Mouse (Mus musculus): ENCODE data around the gene Ctnna2.

The Ctnna2 gene

DNA sequence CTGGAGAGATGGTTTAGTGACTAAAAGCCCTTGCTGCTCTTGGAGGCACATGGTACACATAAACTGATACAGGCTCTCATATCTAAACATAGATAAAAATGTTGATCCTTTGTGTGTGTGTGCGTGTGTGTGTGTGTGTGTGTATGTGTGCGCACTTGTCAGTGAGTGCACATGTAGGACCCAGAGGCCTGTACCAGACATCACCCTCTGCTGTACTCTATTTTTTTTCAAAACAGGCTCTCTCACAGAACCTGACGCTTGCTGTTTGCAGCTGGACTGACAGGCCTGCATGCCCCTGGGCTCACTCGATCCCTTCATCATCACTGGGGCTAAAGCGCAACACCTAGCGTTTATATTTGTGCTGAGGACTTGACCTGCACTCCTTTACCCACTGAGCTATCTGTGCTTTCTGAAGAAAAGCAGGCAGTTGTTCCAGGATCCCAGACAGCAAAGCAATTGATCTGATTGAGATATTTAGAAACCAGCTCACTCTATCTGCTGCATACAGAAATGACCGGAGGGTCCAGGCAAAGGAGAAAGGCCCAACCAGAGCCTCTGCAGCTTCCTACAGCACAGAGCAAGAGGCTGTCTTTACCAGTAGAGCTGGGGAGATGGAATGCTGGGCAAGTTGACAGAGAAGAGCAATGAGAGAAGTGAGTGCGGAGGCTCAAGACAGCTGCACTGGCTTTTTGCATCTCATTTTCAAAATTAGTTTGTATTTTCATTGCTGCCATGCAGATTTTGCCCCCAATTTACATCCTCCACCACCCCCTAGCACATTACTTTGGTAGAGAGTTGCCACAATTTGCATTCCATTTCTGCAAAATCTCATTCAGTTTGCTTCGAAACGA lies 870.2 kb downstream of the Ctnna2 start:
- DNase-seq: no peak

DNA sequence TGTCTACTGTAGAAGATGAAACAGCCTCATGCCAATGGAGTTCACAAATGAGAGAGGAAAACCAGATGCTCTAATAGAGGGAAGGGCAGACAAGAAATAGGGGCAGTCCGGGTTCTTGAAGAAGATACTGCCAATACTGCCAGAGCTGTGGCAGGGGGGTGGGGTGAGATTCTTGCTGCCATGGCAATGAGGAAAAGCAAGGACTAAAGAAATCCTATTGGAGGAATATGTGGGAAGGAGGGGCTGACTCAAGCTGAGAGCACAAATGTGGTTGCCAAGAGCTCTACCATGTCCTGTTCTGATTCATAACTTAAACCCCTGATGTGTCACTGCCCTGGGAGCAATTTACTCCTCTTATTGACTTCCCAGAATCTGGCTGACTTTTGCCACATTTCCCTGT lies 878.5 kb downstream of the Ctnna2 start:
- DNase-seq: no peak

DNA sequence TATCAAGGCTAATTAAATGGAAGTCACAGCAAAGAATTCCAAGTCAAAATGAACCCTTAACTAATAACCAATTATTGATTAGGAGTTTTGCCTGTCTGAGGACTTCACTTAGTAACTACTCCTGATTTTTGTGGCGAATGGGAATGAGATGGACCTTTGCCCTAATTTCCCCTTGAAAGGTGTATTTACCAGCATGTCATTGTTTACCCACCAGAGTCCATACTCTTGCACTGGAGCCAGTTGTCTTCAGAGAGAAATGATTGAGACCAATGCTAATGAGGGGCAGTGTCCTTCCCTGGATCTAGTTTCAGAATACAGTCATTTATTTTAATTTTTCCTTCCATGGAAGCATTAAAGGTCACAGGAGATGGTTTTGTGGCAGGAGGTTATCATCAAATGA lies 881.0 kb downstream of the Ctnna2 start:
- DNase-seq: no peak

DNA sequence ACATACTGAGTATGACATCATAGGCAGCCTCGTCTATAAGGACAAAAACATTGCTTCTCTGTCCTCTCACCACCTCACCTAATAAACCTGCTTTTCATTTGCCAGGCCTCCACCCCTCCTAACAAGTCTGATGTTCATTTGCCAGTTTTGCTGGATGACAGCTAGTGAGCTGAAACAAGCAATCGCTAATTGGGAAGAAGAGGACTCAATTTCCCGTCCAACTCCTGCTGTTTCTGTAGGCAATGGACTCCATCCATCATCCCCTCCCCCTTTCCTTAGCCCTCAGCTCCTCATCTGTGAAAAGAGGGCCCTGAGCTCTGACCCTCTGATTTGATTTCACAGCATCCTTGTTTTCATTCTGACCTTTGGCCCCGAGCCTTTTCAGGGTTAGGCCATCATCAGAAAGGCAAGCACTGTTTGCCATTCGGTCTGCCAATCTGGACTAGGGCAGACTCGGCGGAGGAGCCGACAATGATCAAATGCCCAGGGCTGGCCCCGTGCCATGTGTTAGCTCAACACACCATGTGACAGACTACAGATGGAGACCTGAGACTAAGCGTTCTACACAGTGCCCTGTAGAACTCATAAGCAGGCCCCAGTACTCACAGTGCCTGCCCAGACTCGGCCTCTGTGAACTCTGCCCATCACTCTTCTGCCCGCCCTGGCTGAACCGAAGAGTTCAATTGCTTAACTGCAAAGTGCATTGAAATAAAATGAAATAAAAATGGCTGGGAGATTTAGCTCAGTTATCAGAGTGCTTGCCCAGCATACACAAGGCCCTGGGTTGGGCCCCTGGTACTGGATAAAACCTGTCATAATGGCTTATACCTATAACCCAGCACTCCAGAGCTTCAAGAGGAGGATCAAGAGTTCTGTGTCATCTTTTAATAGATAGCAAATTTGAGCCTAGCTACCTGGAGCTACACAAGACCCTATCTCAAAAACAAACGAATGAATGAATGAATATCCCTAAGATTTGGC lies 903.8 kb downstream of the Ctnna2 start:
- DNase-seq: peak; percentile 1 to 12

DNA sequence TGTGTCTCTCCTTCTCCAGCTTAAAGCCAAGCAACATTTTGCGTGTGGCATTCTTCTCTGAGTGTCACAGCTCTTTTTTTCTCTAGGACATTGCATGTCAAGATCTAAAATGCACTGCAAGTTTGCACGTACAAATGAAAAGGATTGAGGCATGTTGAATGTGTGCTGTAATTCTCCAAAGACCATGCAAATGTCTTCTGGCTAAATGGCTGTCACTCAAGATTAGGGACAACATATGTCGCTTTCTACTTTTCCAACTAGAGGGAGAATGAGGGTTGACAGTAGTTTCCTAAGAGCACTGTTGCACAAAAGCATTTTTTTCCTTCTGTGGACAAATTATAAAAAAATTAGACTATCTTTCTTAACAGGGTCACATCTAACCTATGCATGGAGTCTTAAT lies 909.9 kb downstream of the Ctnna2 start:
- DNase-seq: no peak

DNA sequence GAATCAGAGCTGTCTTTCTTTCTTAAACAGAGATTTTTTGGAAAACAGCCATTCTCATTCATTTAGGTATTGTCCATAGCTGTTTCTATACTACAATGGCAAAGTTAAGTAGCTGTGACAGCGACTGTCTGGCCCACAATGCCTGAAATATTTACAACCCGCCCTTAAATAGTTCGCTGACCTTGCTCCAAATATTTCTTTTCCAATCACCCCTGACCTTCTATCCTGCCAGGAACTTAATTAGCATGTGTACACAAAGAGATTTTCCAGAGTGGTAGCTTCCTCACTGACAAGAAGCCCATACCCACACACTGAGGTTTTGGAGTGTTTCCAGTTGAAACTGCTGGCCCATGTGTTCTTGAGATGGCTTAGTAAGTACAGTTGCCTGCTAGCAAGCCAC lies 928.8 kb downstream of the Ctnna2 start:
- DNase-seq: no peak

DNA sequence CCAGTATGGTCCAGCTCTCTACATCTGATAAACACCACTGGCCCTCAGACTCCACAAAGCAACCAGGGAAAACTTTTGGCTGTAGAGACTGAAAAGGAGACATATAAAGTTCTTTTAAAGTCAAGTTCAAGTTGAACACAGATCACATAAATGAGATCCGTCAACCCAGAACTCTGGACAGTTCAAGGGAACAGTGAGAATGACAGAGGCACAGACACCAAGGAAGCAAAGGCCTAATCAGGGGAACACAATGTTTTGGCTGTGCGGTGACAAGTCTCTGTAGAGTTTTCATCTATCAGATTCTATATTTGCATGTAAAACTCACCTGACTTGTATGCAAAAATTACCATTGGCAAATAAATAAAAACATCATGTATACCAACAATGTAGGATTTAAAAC lies 929.3 kb downstream of the Ctnna2 start:
- DNase-seq: no peak

DNA sequence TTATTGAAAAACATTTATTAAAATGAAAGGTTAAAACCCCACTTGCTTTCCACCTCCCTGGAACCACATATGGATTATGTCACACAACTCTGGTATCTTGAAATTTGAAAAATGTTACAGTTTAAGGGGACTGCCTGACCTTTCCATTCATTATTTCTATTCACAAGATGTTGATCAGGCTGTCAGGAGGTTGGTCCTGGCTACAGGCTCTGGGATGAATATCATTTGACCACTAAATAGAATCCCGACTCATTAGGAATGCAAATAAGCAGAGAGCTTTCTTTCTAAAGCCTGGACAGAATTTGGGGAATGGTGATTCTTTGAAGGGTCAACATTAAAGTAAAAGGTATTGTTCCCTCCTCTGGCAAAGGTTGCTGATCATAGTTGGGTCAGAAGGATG lies 931.9 kb downstream of the Ctnna2 start:
- DNase-seq: no peak

DNA sequence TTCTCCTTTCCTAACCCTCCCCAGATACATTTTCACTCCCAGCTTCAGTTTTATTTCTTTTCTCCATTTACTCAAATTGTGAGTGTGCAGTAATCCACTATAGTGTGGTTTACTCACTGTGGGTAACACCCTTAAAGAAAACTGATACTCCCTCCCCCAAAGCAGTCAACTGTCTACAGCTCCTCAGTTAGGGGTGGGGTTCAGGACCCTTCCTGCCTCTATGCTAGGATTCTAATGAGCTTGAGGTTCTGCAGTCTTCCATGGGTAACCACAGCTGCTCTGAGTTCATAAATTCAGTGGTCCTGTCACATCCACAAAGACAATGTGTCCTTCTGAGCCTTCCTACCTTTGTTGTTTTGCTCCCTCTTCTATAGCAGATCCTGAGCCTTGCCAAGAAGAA lies 954.4 kb downstream of the Ctnna2 start:
- no peak for DNase-seq

DNA sequence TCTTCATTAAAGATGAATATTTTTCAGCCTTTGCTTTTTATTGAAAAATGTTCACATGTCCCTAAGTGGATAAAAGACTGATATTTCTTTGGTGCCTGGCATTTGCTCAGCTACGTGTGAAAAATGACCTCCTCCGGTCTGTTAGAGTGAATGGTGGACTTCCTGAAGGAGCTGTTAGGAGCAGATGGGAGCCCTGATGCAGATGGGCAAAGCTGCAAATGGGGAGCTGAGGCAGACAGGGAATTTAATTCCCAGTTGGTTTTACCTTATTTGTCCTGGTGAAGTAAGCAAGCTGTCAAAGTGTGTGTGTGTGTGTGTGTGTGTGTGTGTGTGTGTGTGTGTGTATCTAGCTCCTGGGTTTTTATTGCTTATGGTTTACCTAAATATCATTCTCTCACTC lies 966.3 kb downstream of the Ctnna2 start:
- DNase-seq: no peak

DNA sequence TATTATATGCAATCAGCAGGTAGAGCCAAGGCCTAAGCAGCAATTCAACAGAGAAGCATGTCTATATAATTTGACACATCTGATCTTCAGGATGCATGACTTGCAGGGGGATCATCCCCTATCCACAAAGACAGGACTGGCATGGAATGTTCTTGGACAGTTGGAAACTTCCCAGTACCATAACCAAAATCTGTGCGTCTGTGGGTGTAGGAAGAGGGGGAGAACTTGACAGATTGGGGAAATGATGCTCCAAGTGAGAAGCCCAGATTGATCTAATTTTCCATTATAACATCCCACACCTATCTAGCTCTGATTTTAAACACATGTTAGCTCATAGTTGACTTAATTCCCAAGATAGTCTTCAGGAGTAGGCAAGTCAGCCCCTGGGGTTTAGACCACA lies 968.5 kb downstream of the Ctnna2 start:
- DNase-seq: no peak

DNA sequence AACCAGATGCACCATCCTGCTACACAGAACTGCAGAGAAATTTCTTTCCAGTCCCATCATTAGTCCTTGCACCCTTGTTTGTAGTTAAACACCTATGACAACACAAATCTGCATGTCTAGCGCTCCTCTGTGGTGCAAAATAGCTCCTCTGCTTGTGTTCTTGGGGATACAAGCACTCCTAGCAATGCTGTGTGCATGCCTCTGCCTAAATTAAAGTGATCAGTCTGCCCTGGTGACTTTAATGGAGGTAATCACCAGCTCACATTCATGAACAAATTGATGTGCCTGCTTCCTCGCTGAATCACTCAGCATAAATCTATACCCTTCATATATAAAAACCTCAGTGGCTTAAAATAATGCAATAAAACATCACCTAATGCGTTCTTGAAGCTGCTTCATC lies 987.4 kb downstream of the Ctnna2 start:
- no peak for DNase-seq

DNA sequence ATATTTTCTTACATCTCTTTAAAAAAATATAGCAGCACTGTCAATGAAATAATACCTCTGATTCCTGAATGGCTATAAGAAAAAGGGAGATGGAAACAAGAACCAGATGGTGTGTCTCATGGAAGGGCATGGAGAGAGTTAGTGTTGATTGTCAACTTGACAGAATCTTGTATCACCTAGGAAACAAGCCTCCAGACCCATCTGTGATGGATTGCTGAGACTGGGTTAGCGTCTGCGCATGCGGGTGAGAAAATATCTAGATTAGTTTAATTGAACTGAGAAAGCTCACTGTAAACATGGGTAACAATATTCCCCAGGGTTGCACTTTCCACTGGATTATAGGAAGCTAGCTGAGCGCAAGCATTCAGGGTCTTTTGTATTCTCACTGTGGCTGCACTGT lies 994.7 kb downstream of the Ctnna2 start:
- DNase-seq: no peak

DNA sequence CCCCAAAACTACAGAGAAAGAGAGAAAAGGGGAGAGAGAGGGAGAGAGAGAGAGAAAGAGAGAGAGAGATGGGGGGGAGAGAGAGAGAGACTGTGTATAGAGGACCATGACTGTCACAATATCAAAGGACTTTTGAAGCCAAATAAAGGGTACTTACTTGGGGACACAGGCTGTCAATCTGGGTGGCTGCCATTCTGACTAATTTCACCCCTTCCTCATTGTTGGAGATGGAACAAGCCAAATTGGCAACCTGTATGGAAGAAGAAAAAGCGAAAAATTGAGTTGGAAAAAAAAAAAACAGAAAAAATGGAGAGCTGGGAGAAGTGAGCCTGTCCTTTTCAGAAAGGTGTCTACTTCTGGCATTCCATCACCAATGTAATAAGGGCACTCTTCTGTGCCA lies 997.8 kb downstream of the Ctnna2 start:
- DNase-seq: no peak

DNA sequence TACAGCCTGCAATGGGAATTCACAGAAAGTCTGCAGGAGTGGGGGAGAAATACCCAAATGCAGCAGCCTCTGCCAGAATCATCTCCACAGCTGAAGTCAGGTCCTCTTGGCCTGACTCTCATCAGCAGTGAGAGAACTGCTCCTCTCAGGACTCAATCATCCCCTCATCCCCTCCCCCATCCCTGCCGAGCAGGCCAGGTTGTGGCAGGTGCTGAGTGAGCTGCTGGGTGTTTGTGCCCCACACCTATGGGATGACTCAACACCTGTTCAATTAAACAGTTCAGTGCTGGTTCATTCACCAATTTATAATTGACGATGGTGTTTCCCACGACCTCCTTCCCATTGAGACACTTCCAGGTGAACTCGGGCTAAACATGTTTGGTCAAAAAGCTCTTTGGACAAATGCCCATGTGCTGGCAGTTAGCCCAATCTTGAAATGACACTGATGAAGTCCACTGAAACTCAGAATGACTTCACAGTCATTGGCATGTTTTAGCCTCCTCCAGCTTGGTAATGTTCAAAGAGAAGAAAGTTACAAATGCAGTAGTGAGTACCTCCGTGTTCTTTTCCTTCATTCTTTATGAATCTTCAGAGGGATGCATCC lies 1000.1 kb downstream of the Ctnna2 start:
- DNase-seq: peak in 1 of 2 experiments; percentile 5

DNA sequence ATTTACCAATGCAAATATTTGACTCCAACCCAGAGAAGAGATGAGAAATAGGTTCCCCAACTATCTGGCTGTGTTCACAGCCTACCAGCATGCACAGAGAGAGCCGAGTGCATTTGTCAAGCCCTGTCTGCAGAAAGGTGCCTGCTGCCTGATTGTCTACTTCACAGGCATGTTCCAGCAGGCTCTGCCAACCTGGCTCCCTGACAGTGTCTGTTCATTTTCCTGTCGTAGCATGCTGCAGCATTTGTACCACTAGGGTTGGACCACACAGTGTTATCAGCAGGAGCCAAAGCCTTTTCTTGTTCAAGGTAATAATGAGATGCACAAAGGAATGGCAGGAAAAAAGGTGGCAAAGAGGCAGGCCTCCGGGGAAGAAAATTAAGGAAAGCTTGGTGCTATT lies 1001.7 kb downstream of the Ctnna2 start:
- no peak for DNase-seq

DNA sequence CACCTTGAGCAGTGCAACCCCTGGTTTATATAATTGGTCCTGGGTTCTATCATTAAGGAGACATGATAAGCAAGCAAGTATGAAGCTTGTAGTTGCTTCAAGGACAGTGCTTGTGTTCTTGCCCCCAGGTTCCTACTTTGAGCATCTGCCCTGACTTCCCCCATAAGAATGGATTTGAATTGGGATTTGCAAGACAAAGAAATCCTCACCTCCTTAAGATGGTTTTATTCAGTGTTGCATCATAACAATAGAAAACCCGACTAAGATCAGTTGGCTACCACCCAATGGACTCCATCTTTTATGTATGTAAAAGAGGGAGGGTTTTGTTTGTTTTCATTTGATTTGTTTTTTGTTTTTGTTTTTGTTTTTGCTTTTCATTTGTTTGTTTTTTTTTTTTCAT lies 1005.2 kb downstream of the Ctnna2 start:
- no peak for DNase-seq

DNA sequence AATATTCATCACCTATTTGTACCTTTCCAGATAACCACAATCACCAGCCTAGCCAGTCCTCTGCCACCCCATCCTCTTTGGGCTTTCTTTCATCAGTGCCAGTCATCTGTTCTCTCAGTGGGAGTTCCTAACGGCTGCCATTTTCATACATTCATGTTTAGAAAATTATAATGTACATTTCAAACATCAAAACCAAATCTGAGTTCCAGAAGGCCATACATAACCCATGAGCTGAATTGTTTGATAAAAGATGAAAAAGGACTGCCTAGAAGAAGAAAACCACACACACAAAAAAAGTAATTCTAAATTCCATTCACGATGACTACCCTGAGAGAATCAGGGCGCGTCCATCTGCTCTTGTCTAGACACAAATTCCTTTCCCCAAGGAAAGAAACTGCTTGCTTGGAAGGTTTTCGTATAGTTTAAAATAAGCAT lies 1014.5 kb downstream of the Ctnna2 start:
- DNase-seq: no peak

DNA sequence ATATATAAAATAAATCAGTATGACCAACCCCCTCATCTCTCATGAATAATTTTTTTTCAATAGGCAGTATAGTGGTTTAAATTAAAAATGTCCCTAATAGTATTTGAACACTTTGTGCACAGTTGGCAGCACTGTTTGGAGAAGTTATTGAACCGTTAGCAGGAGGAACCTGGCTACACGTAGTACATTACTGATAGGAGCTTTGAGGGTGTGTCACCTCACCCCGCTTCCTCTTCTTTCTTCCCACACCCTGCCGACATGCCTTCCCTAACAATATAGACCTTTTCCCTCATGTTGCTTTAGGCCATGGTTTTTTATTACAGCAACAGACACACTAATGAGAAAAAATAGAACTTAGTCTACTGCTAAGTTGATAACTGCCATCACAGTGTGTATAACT lies 1071.4 kb downstream of the Ctnna2 start:
- DNase-seq: no peak

DNA sequence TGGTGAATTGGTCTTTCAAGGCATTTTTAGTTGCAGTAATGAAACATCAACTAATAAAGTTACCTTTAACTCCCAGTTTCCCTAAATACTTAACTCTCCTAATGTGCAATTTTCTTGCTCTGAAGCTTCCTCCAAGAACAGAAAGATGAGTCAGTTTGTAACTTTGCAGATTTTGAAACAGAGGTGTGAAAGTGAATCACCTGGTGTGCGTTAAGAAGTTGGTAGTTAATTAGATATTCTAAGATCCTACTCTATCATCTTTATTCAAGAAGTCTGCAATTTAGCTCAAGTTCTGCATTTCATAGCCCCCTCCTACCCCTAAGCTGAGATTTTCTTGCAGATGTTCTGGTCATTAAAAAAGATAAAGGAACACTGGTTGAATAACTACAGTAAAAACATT lies 1082.3 kb downstream of the Ctnna2 start:
- no peak for DNase-seq
